Mouse (Mus musculus) stomach, postnatal 0 days (tissue): ENCODE data around the gene Ccdc148. TPM values are rescaled to one million over a fixed set of nuclear protein-coding genes. Genes with fewer than 3 reads are reported as not detected.

Experiments
- ATAC-seq: fragments of 200-750 bp; cut with Nextera tagmentation; 2 replicates; pipeline ENCODE4 v1.8.0; 2017; ENCODE audit not compliant: low FRiP score, low TSS enrichment
- DNase-seq: peaks from one replicate; pipeline ENCODE4 v3.0.0-alpha.2; 2016; ENCODE audit warnings: low spot score
- H3K27ac ChIP-seq: fragments of 300-500 bp; sonication (generic); replicated peaks from 2 replicates; pipeline ENCODE4 v1.5.1; 2014; ENCODE audit warnings: mild to moderate bottlenecking, control low read depth
- H3K27me3 ChIP-seq: fragments of 300-500 bp; sonication (generic); 2 replicates; pipeline ENCODE4 v1.6.1; 2014; ENCODE audit warnings: low read length; ENCODE audit not compliant: control insufficient read depth, insufficient read depth
- H3K36me3 ChIP-seq: fragments of 300-500 bp; sonication (generic); 2 replicates; pipeline ENCODE4 v1.6.1; 2014; ENCODE audit warnings: low read length, mixed read lengths; ENCODE audit not compliant: control insufficient read depth, insufficient read depth
- H3K4me1 ChIP-seq: fragments of 300-500 bp; sonication (generic); replicated peaks from 2 replicates; pipeline ENCODE4 v1.6.1; 2014; ENCODE audit warnings: antibody characterized with exemption; ENCODE audit not compliant: control insufficient read depth, insufficient read depth
- H3K4me2 ChIP-seq: fragments of 300-500 bp; sonication (generic); replicated peaks from 2 replicates; pipeline ENCODE4 v1.6.1; 2014; ENCODE audit warnings: low read depth, mild to moderate bottlenecking, control low read depth, moderate library complexity
- H3K4me3 ChIP-seq: fragments of 300-500 bp; sonication (generic); 2 replicates; pipeline ENCODE4 v1.5.1; 2014; ENCODE audit warnings: low read depth, low read length, control low read depth
- H3K9ac ChIP-seq: fragments of 300-500 bp; sonication (generic); 2 replicates; pipeline ENCODE4 v1.6.1; 2014; ENCODE audit warnings: mild to moderate bottlenecking, low read length, control low read depth, mixed read lengths
- H3K9me3 ChIP-seq: fragments of 300-500 bp; sonication (generic); 2 replicates; pipeline ENCODE4 v1.6.1; 2016; ENCODE audit warnings: low read length; ENCODE audit not compliant: control insufficient read depth
- CTCF ChIP-seq: IDR thresholded peaks from 2 replicates; pipeline ENCODE4 v1.5.1; 2016; ENCODE audit warnings: antibody characterized with exemption, low read depth, mild to moderate bottlenecking, moderate library complexity
- EP300 ChIP-seq: optimal IDR thresholded peaks from 2 replicates; pipeline ENCODE3; 2016; ENCODE audit warnings: antibody characterized with exemption
- WGBS: fragments of 180-500 bp; shearing (Covaris S2); extraction: QIAGEN DNeasy Blood & Tissue Kit; methylation state at CpG from one replicate; pipeline ENCODE4 v1.1.7; 2014; 5-methylcytosine and 5-hydroxymethylcytosine counted together
- polyA plus RNA-seq: library from polyadenylated mRNA; unstranded; fragments of >200 nt; fragmentation: Nextera tagmentation; extraction: Ambion mirVana; gene quantifications from 2 replicates; pipeline ENCODE4 v1.2.1, GENCODE M21; 2015

Gene Ccdc148
- polyA plus RNA-seq, 1 experiment from 2014 or later: 0.47 TPM

- Histone ChIP-seq H3K36me3 (no peaks in the 10 kb centered on the region), H3K4me1 (no peaks in the 10 kb centered on the region), H3K4me3 (no peak overlapping the region), H3K4me2 (no peak overlapping the region), H3K9ac (no peak overlapping the region), H3K27me3 (no peaks in the 10 kb centered on the region), H3K27ac (no peak overlapping the region), H3K9me3 (no peaks in the 10 kb centered on the region)
- WGBS: 46% methylated on average over 15 of the region's 15 CpGs
- peak; percentile 57 for DNase-seq
- ATAC-seq: 0 out of 2 replicates have a peak, but pooled peaks have one; percentile 51
- TF ChIP-seq CTCF (no peak), EP300 (no peak)
Measured at GRCm38 (mm10) chr2:58794489-58794888, 366.0 kb downstream of the Ccdc148 start.

- Histone ChIP-seq H3K9ac (no peak overlapping the region), H3K36me3 (no peaks in the 10 kb centered on the region), H3K4me2 (no peak overlapping the region), H3K9me3 (no peaks in the 10 kb centered on the region), H3K27ac (no peak overlapping the region), H3K4me3 (no peak overlapping the region), H3K27me3 (no peaks in the 10 kb centered on the region), H3K4me1 (no peaks in the 10 kb centered on the region)
- no peak for ATAC-seq
- DNase-seq: no peak
- TF ChIP-seq EP300: no peak
- TF ChIP-seq CTCF: no peak
- WGBS: 73% methylated on average over 4 of the region's 4 CpGs
Measured at GRCm38 (mm10) chr2:58790361-58790760, 370.1 kb downstream of the Ccdc148 start.

- Histone ChIP-seq H3K27me3 (no peaks in the 10 kb centered on the region), H3K4me1 (no peaks in the 10 kb centered on the region), H3K36me3 (no peaks in the 10 kb centered on the region), H3K9ac (no peak overlapping the region), H3K27ac (no peak overlapping the region), H3K4me2 (no peak overlapping the region), H3K9me3 (no peaks in the 10 kb centered on the region), H3K4me3 (no peak overlapping the region)
- no peak for ATAC-seq
- WGBS: 77% methylated on average over 7 of the region's 7 CpGs
- no peak for DNase-seq
- TF ChIP-seq CTCF: no peak
- TF ChIP-seq EP300: no peak
Measured at GRCm38 (mm10) chr2:58789934-58790333, 370.5 kb downstream of the Ccdc148 start.

- Histone ChIP-seq H3K27me3 (no peaks in the 10 kb centered on the region), H3K9ac (no peak overlapping the region), H3K9me3 (no peaks in the 10 kb centered on the region), H3K4me2 (no peak overlapping the region), H3K4me3 (no peak overlapping the region), H3K36me3 (no peaks in the 10 kb centered on the region), H3K27ac (no peak overlapping the region; the same call in 1 of the 2 replicates), H3K4me1 (no peaks in the 10 kb centered on the region)
- ATAC-seq (no peak), DNase-seq (no peak)
- 58% methylated on average over 7 of the region's 7 CpGs for WGBS
- TF ChIP-seq EP300 (no peak), CTCF (no peak)
Measured at GRCm38 (mm10) chr2:58787360-58787759, 373.1 kb downstream of the Ccdc148 start.

- Histone ChIP-seq H3K4me3 (no peak overlapping the region), H3K27ac (no peak overlapping the region), H3K4me2 (no peak overlapping the region), H3K4me1 (no peaks in the 10 kb centered on the region), H3K36me3 (no peaks in the 10 kb centered on the region), H3K9ac (no peak overlapping the region), H3K9me3 (no peaks in the 10 kb centered on the region), H3K27me3 (no peaks in the 10 kb centered on the region)
- ATAC-seq (no peak), DNase-seq (no peak)
- WGBS: 74% methylated on average over 8 of the region's 8 CpGs
- TF ChIP-seq EP300 (no peak), CTCF (no peak)
Measured at GRCm38 (mm10) chr2:58786681-58787080, 373.8 kb downstream of the Ccdc148 start.

- Histone ChIP-seq H3K27ac (no peak overlapping the region), H3K4me2 (no peak overlapping the region), H3K9me3 (no peaks in the 10 kb centered on the region), H3K4me1 (no peaks in the 10 kb centered on the region), H3K4me3 (no peak overlapping the region), H3K36me3 (no peaks in the 10 kb centered on the region), H3K27me3 (no peaks in the 10 kb centered on the region), H3K9ac (no peak overlapping the region)
- no peak for TF ChIP-seq EP300
- no peak for TF ChIP-seq CTCF
- no peak for ATAC-seq
- no peak for DNase-seq
- 34% methylated on average over 3 of the region's 3 CpGs for WGBS
Measured at GRCm38 (mm10) chr2:58786177-58786576, 374.3 kb downstream of the Ccdc148 start.
